17 mouse cellular contexts compared by ENCODE assay signal in genomic region chr13:44937681-44938080, GRCm38 (mm10).
A peak's percentile ranks its signal among the peaks of the same experiment; 100 is the strongest.
DNase-seq lines count a peak whose midpoint lies in the region; ATAC-seq and TF ChIP-seq lines count a peak whose summit lies in the region.
"Had no signal": no experiment of that assay in that cellular context is flagged by ENCODE, and none has a peak within 500 bp of the region (broad histone marks: within the 10 kb centered on the region; RNA-seq: fewer than 3 reads in every experiment).

No protein-coding gene starts in this region.

- H3K79me2 ChIP-seq in CH12.LX (replicated peaks; ENCODE audit: control insufficient read depth, extremely low read depth, insufficient read depth, poor library complexity, severe bottlenecking) = no peaks in the 10 kb centered on the region

- TF ChIP-seq POLR2A in CH12.LX (IDR thresholded peaks at IDR 0.05; ENCODE audit: low read depth, low read length) = no peak

- DNase-seq in 416B (ENCODE audit: low read depth) = peak; percentile 60
- DNase-seq in CH12.LX (ENCODE audit: extremely low read depth) = peak; percentile 31
- DNase-seq in layer of hippocampus, postnatal 25 days (ENCODE audit: extremely low spot score in 1 of 2, low spot score in 1 of 2) = no peak
- DNase-seq in spleen, postnatal 10 days (ENCODE audit: low spot score in 2 of 2) = no peak
- DNase-seq: adrenal gland, postnatal 25 days; cerebellum, adult 9-10 months; embryo, embryonic 11 days; gastrocnemius, postnatal 10 days; kidney, adult 18-20 months; kidney, postnatal 25 days; right cerebral cortex, postnatal 14 days had no signal

- no peak for TF ChIP-seq RAD21 in CH12.LX (IDR thresholded peaks at IDR 0.05; ENCODE audit: low read depth, low read length)

- in situ Hi-C loops in CH12.LX (cut with MboI; ENCODE audit: low pct_ligation_motif_present, low pct_unique_long_range_greater_than_20kb, low sequenced_read_pairs) = no loop called here

- dilution Hi-C loops in CH12.LX (cut with MboI; ENCODE audit: extremely low pct_ligation_motif_present, extremely low pct_unique_long_range_greater_than_20kb, low sequenced_read_pairs) = no loop called here

- no peak overlapping the region for H3K4me2 ChIP-seq in CH12.LX (ENCODE audit: insufficient read depth, low read depth, poor library complexity, severe bottlenecking)
- H3K4me2 ChIP-seq in midbrain, embryonic 16.5 days (ENCODE audit: low read length) = no peak overlapping the region
- H3K4me2 ChIP-seq: forebrain, embryonic 12.5 days; hindbrain, embryonic 15.5 days; neural tube, embryonic 13.5 days had no signal

- peak; percentile 77 to 87 for ATAC-seq in hematopoietic stem cell, adult 5-6 weeks (replicated peaks in 1 of 2; ENCODE audit: insufficient read depth in 1 of 2, low FRiP score in 2 of 2, low TSS enrichment in 1 of 2, low read depth in 1 of 2, poor library complexity in 2 of 2, severe bottlenecking in 2 of 2)
- peak; percentile 42; the same call in 1 of the 2 replicates for ATAC-seq in neutrophil, adult 5-6 weeks (ENCODE audit: extremely low read depth, insufficient number of reproducible peaks, low FRiP score, poor library complexity, severe bottlenecking)
- no peak for ATAC-seq in midbrain, embryonic 16.5 days

- peaks cover 0 to 51% of the 10 kb centered on the region in 2 experiments for H3K36me3 ChIP-seq in CH12.LX (replicated peaks in 1 of 2; ENCODE audit: control insufficient read depth in 1 of 2, insufficient read depth in 1 of 2, low read length in 1 of 2)
- no peaks in the 10 kb centered on the region for H3K36me3 ChIP-seq in midbrain, embryonic 16.5 days (ENCODE audit: control insufficient read depth, insufficient read depth, low read length)
- H3K36me3 ChIP-seq: hindbrain, embryonic 15.5 days; neural tube, embryonic 13.5 days had no signal

- peaks cover 13 to 31% of the 10 kb centered on the region in 2 experiments for H3K4me1 ChIP-seq in CH12.LX (ENCODE audit: control insufficient read depth in 1 of 2, insufficient read depth in 2 of 2)
- peaks cover 16% of the 10 kb centered on the region for H3K4me1 ChIP-seq in midbrain, embryonic 16.5 days (ENCODE audit: control insufficient read depth, insufficient read depth, low read length)

- WGBS in midbrain, embryonic 16.5 days = 89% methylated on average over 3 of the region's 3 CpGs

- no peak for TF ChIP-seq EP300 in CH12.LX (IDR thresholded peaks at IDR 0.05; ENCODE audit: low read length)

- TF ChIP-seq CTCF in CH12.LX (conservative IDR thresholded peaks at IDR 0.05 in 1 of 2, IDR thresholded peaks at IDR 0.05 in 1 of 2; ENCODE audit: low read depth in 2 of 2, low read length in 2 of 2) = no peak

- H3K9me3 ChIP-seq in CH12.LX (replicated peaks; ENCODE audit: low read length) = no peaks in the 10 kb centered on the region
- no peaks in the 10 kb centered on the region for H3K9me3 ChIP-seq in midbrain, embryonic 16.5 days (replicated peaks; ENCODE audit: control insufficient read depth, low read length, poor library complexity, severe bottlenecking)
- H3K9me3 ChIP-seq: forebrain, embryonic 12.5 days; hindbrain, embryonic 15.5 days; neural tube, embryonic 13.5 days had no signal

- H3K27me3 ChIP-seq in CH12.LX (replicated peaks) = no peaks in the 10 kb centered on the region
- no peaks in the 10 kb centered on the region for H3K27me3 ChIP-seq in midbrain, embryonic 16.5 days (ENCODE audit: control insufficient read depth, insufficient read depth, low read depth, low read length)
- H3K27me3 ChIP-seq: forebrain, embryonic 12.5 days; hindbrain, embryonic 15.5 days; neural tube, embryonic 13.5 days had no signal

- no peak overlapping the region for H3K9ac ChIP-seq in CH12.LX (ENCODE audit: insufficient read depth, low read depth)
- no peak overlapping the region for H3K9ac ChIP-seq in midbrain, embryonic 16.5 days (ENCODE audit: low read depth, low read length)
- H3K9ac ChIP-seq: forebrain, embryonic 12.5 days; hindbrain, embryonic 15.5 days; neural tube, embryonic 13.5 days had no signal

- H3K27ac ChIP-seq in CH12.LX (ENCODE audit: insufficient read depth, low read depth) = no peak overlapping the region
- no peak overlapping the region for H3K27ac ChIP-seq in midbrain, embryonic 16.5 days (ENCODE audit: low read length)
- H3K27ac ChIP-seq: forebrain, embryonic 12.5 days; hindbrain, embryonic 15.5 days; neural tube, embryonic 13.5 days had no signal

- H3K4me3 ChIP-seq in CH12.LX (replicated peaks in 1 of 3; ENCODE audit: low read depth in 2 of 3, low read length in 2 of 3, poor library complexity in 1 of 3) = no peak overlapping the region
- H3K4me3 ChIP-seq in midbrain, embryonic 16.5 days (ENCODE audit: low read depth, low read length) = no peak overlapping the region
- H3K4me3 ChIP-seq: forebrain, embryonic 12.5 days; hindbrain, embryonic 15.5 days; neural tube, embryonic 13.5 days had no signal

TF ChIP-seq in CH12.LX, 34 proteins besides CTCF, POLR2A, EP300 and RAD21:
- TF ChIP-seq ZKSCAN1 (IDR thresholded peaks at IDR 0.05; ENCODE audit: borderline replicate concordance, low read depth, low read length) (no peak), POLR2AphosphoS2 (IDR thresholded peaks at IDR 0.05; ENCODE audit: low read depth, low read length) (no peak), SMC3 (IDR thresholded peaks at IDR 0.05; ENCODE audit: low read depth, low read length) (no peak), ELF1 (IDR thresholded peaks at IDR 0.05; ENCODE audit: low read depth, low read length) (0 out of 2 replicates have a peak, but pooled peaks have one; percentile 23), MAX (IDR thresholded peaks at IDR 0.05; ENCODE audit: low read length) (no peak), SIN3A (IDR thresholded peaks at IDR 0.05; ENCODE audit: low read length) (no peak)

Comparison
In these comparisons a context has a peak if more than half of its experiments do, and no peak if none do; other contexts are left out.
1. DNase-seq: peak in 416B (single experiment) and CH12.LX (single experiment); none in layer of hippocampus, postnatal 25 days (0 of 2) and spleen, postnatal 10 days (0 of 2).